Mouse (Mus musculus) liver, embryonic 16.5 days (tissue): ENCODE results near the gene Msh3. TPM values are rescaled to one million over a fixed set of nuclear protein-coding genes. Genes with fewer than 3 reads are reported as not detected.
"Not testable (repeated sequence)": the region's sequence is repeated elsewhere in the genome, so short reads cannot be mapped to it uniquely, and the experiment has no call there.

Source experiments
- ATAC-seq: fragments of 200-750 bp; cut with Nextera tagmentation; 2 replicates; pipeline ENCODE4 v1.8.0; 2017; ENCODE audit warnings: low read depth, mild to moderate bottlenecking, moderate number of reproducible peaks, moderate library complexity
- H3K27ac ChIP-seq: fragments of 300-500 bp; sonication (generic); 2 replicates; pipeline ENCODE4 v1.5.1; 2014; ENCODE audit warnings: mild to moderate bottlenecking, low read length
- H3K27me3 ChIP-seq: fragments of 300-500 bp; sonication (generic); 2 replicates; pipeline ENCODE4 v1.6.1; 2014; ENCODE audit warnings: low read depth, low read length, mixed read lengths; ENCODE audit not compliant: control insufficient read depth, insufficient read depth
- H3K36me3 ChIP-seq: fragments of 300-500 bp; sonication (generic); 2 replicates; pipeline ENCODE4 v1.6.1; 2014; ENCODE audit warnings: mild to moderate bottlenecking; ENCODE audit not compliant: control insufficient read depth, insufficient read depth
- H3K4me1 ChIP-seq: fragments of 300-500 bp; sonication (generic); 2 replicates; pipeline ENCODE4 v1.6.1; 2014; ENCODE audit warnings: low read depth, low read length, mixed read lengths; ENCODE audit not compliant: control insufficient read depth
- H3K4me2 ChIP-seq: fragments of 300-500 bp; sonication (generic); 2 replicates; pipeline ENCODE4 v1.6.1; 2014; ENCODE audit warnings: low read depth, low read length, mixed read lengths
- H3K4me3 ChIP-seq: fragments of 300-500 bp; sonication (generic); 2 replicates; pipeline ENCODE4 v1.5.1; 2014; ENCODE audit warnings: low read depth, mild to moderate bottlenecking, low read length
- H3K9ac ChIP-seq: fragments of 300-500 bp; sonication (generic); 2 replicates; pipeline ENCODE4 v1.6.1; 2014; ENCODE audit warnings: low read depth, low read length
- H3K9me3 ChIP-seq: fragments of 300-500 bp; sonication (generic); replicated peaks from 2 replicates; pipeline ENCODE4 v1.6.1; 2016; ENCODE audit warnings: low read length; ENCODE audit not compliant: control insufficient read depth
- WGBS: fragments of 180-500 bp; shearing (Covaris S2); extraction: QIAGEN DNeasy Blood & Tissue Kit; methylation state at CpG from one replicate; pipeline ENCODE4 v1.1.7; 2014; ENCODE audit not compliant: insufficient replicate concordance; 5-methylcytosine and 5-hydroxymethylcytosine counted together
- polyA plus RNA-seq: library from polyadenylated mRNA; unstranded; fragments of >200 nt; fragmentation: Nextera tagmentation; extraction: Ambion mirVana; gene quantifications from 2 replicates; pipeline ENCODE4 v1.2.1, GENCODE M21; 2015

The Msh3 gene
- polyA plus RNA-seq, 1 experiment from 2014 or later: 9.1 TPM

DNA sequence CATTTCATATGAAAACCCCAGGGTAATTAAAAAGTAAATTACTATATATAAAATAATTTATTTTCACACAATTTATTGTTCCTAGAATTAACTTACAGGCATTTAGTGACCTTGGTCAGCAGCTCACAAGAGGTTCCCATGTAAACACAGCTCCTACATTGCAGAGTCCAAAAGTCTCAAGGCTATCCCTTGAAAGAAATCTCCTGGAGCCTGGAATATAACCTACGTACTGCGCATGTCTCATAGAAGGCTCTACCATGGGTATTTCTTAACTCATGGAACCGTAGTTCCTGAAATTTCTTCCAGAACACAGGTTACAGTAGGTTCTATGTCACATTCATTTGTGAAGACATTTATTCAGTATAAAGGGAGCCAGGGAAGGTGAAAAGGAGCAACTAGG, 131.2 kb downstream of the Msh3 start:
- H3K4me3 ChIP-seq: no peak overlapping the region
- WGBS: 90% methylated on average over 3 of the region's 3 CpGs
- H3K9me3 ChIP-seq: no peaks in the 10 kb centered on the region
- no peaks in the 10 kb centered on the region for H3K27me3 ChIP-seq
- no peaks in the 10 kb centered on the region for H3K36me3 ChIP-seq
- no peak overlapping the region for H3K4me2 ChIP-seq
- ATAC-seq: no peak
- no peaks in the 10 kb centered on the region for H3K4me1 ChIP-seq
- no peak overlapping the region for H3K9ac ChIP-seq
- H3K27ac ChIP-seq: no peak overlapping the region

DNA sequence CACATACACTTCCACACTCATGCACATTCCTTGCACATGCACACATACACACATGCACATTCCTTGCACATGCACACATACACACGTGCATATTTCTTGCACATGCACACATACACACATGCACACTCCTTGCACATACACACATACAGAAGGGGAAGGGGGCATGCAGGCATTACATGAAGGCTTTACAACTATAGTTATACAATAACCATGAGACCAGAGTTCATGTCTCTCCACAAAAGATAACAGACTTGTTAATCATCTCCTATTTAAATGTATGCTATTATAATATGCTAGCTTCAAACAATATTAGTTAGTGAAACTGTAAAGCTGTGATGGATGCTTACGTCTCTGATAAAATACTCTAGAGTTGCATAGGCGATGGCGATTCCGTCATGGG, 132.0 kb downstream of the Msh3 start:
- ATAC-seq: no peak
- H3K27ac ChIP-seq: no peak overlapping the region
- 80% methylated on average over 5 of the region's 5 CpGs for WGBS

DNA sequence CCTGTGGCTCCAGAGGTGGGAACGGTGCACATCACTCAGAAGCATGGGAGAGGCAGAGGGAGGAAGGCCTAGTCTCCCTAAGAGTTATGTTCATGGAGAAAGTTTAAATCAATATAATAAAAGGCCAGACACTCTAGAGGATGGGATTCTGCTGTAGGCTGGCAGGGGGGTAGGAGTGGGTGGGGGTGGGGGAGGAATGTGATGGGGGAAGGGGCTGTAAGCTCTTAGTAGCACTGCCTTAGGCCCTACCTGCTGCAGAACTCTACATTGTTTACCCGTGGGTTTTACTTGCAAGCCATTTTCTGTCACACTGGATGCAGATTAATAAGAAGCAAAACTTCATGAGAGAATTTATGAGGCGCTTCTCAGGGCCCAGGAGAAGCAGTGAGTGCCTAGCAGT, 135.0 kb downstream of the Msh3 start:
- H3K4me2 ChIP-seq: no peak overlapping the region
- no peaks in the 10 kb centered on the region; the same call in 1 of the 2 replicates for H3K36me3 ChIP-seq
- H3K4me3 ChIP-seq: no peak overlapping the region
- no peak overlapping the region for H3K9ac ChIP-seq
- 74% methylated on average over 3 of the region's 3 CpGs for WGBS
- H3K27me3 ChIP-seq: no peaks in the 10 kb centered on the region
- ATAC-seq: no peak
- no peak overlapping the region for H3K27ac ChIP-seq
- no peaks in the 10 kb centered on the region for H3K9me3 ChIP-seq
- H3K4me1 ChIP-seq: no peaks in the 10 kb centered on the region

More for the DNA sequence above, 132.0 kb downstream of the Msh3 start:
- no peaks in the 10 kb centered on the region for H3K9me3 ChIP-seq
- H3K9ac ChIP-seq: no peak overlapping the region
- no peak overlapping the region for H3K4me3 ChIP-seq
- H3K27me3 ChIP-seq: no peaks in the 10 kb centered on the region
- no peaks in the 10 kb centered on the region for H3K4me1 ChIP-seq
- no peak overlapping the region for H3K4me2 ChIP-seq
- H3K36me3 ChIP-seq: no peaks in the 10 kb centered on the region

DNA sequence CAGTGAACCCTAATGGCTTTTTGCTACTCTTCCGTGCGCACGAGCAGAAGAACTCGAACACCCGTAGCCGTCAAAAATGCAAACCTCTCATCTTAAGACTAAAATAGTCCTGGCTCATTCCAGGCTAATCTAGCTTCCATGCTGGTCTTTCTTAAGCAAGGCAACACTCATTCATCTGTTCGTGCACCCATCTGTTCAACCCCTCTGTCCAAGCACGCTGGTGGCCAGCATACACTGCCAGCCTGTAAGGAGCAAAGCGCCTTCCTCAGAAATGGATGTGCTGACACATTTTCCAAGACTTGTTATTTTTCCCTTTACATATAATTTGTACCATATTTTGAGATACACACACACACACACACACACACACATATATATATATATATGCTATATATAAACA, 137.6 kb downstream of the Msh3 start:
- WGBS: 95% methylated on average over 9 of the region's 9 CpGs
- Histone ChIP-seq H3K4me2 (no peak overlapping the region), H3K27ac (no peak overlapping the region), H3K4me3 (no peak overlapping the region), H3K36me3 (peaks cover 2% of the 10 kb centered on the region; the same call in 1 of the 2 replicates), H3K27me3 (no peaks in the 10 kb centered on the region), H3K9ac (no peak overlapping the region), H3K9me3 (no peaks in the 10 kb centered on the region), H3K4me1 (no peaks in the 10 kb centered on the region)
- no peak for ATAC-seq

DNA sequence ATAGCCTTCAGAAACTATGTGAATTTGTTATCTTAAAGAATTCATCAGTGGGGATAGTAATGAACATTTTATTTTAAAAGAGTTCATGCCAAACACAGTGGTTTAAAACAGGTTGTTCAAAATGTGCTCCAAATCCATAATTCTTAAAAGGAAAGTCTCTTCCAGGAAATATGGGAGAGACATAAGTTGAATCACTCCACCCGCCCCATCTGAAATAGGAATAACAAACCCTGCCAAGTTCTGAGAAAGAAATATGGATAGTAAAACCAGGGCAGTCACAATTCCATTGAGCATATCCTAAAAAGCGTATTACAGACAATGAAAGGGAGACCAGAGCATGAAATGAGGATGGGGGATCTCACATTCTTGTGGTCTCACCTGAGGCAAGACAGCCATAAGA, 157.9 kb downstream of the Msh3 start:
- Histone ChIP-seq H3K9me3 (no peaks in the 10 kb centered on the region), H3K4me3 (no peak overlapping the region), H3K9ac (no peak overlapping the region), H3K27me3 (no peaks in the 10 kb centered on the region), H3K4me1 (no peaks in the 10 kb centered on the region), H3K27ac (no peak overlapping the region), H3K36me3 (no peaks in the 10 kb centered on the region), H3K4me2 (no peak overlapping the region)
- 56% methylated on average over 2 of the region's 2 CpGs for WGBS
- ATAC-seq: no peak

DNA sequence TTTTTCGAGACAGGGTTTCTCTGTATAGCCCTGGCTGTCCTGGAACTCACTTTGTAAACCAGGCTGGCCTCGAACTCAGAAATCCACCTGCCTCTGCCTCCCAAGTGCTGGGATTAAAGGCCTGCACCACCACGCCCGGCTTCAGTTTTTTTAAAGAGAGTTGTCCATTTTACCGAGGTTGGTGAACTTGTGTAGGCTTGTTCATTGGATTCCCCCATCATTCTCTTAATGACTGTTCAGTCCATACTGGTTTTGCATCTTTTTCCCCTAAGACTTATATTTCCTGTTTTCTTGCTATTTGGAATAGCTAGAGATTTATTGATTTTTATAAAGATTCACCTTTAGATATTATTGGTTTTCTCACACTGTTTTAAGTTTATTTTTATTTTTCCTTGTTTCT, 161.0 kb downstream of the Msh3 start:
- not testable (repeated sequence) for H3K9ac ChIP-seq, H3K4me3 ChIP-seq, H3K27me3 ChIP-seq, H3K36me3 ChIP-seq, ATAC-seq, H3K27ac ChIP-seq, H3K4me1 ChIP-seq, H3K9me3 ChIP-seq, H3K4me2 ChIP-seq
- WGBS: 49% methylated on average over 5 of the region's 5 CpGs

DNA sequence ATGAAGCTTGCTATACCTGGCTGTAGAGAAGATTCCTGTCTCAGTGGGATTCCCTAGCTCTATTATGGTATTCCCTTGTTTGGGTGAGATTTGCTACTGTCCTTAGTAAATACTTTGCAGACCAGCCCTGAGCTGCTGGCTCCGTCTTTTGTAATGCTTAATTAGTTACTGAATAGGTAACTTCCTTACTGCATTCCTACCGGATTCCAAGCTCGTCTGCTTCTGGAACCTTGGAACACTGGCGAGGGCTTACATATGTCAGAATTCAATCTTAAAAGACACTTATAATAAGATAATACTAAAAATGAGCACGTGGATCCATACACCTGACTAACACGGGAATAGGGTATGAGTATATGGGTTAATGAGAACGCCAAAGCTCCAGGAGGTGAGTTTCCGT, 182.1 kb downstream of the Msh3 start:
- 61% methylated on average over 8 of the region's 8 CpGs for WGBS
- H3K4me2 ChIP-seq, H3K9me3 ChIP-seq, H3K9ac ChIP-seq, H3K27me3 ChIP-seq, H3K27ac ChIP-seq, ATAC-seq, H3K4me3 ChIP-seq, H3K36me3 ChIP-seq, H3K4me1 ChIP-seq: not testable (repeated sequence)

Other genes with a start within 250 kb of the Msh3 start
- 0.02 TPM in 1 of 2 replicates, not detected in the other for gene Rasgrf2, start 223.3 kb downstream of the Msh3 start, polyA plus RNA-seq
- 0.20 and 0.30 TPM in 2 replicates for gene Gm20379, start 49.0 kb downstream of the Msh3 start, polyA plus RNA-seq
- gene Dhfr, start 277 bp downstream of the Msh3 start, polyA plus RNA-seq: 14.0 and 15.0 TPM in 2 replicates
- gene Ankrd34b, start 70.9 kb upstream of the Msh3 start, polyA plus RNA-seq: 0.02 TPM in 1 of 2 replicates, not detected in the other
- 0.07 TPM in 2 replicates for gene Fam151b, start 129.0 kb upstream of the Msh3 start, polyA plus RNA-seq
- 1.6 and 1.7 TPM in 2 replicates for gene Zfyve16, start 175.9 kb upstream of the Msh3 start, polyA plus RNA-seq
- gene Spz1, start 221.2 kb upstream of the Msh3 start, polyA plus RNA-seq: not detected in 2 replicates